Mouse (Mus musculus) left cerebral cortex, adult 9 months (tissue): ENCODE results near the gene Gm49320.
A peak's percentile ranks its signal among the peaks of the same experiment; 100 is the strongest.

Experiments
- DNase-seq, 2 experiments: peaks; one replicate each; pipeline ENCODE4 v3.0.0; 2022; ENCODE audit warnings: low spot score in 2 of 2

Gene Gm49320

DNA sequence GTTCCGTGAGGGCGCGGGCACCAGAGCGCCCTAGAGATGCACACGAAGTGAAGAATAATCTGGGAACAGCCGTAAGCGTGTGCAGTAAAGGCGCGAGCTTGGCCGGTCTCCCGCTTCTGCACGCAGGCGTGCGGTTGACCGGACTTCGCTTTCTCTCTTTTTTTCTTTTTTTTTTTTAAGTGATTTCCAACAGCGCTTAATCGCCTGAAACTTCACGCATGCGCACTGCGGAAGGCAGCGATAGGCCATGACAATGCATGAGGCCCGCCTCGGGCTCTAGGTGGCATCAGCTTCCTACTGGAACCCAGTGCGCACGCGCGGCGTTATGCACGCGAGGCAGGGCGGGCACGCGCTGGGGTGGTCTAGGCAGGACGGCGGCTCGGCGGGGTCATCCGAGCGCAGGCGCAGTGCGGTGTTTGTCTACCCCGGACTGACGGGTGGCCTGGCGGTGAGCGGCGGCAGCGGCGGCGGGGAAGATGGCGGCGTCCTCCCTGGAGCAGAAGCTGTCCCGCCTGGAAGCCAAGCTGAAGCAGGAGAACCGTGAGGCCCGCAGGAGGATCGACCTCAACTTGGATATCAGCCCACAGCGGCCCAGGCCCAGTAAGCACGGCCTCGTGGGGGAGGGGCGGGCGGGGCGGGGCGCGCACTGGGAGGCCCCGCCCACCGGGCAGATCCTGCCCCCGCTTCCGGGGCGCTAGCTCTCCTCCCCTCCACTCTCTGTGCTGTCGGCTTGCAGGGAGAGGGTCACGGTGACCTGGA is at the start of gene Gm49320, which contains the start of gene Map2k7:
TSS of gene Gm49320 (plus strand) at position 432 of the 759 bp plus-strand sequence.
TSS of gene Map2k7 (plus strand) at position 307 of the 759 bp plus-strand sequence.
- DNase-seq, result peak; percentile 99 to 100

DNA sequence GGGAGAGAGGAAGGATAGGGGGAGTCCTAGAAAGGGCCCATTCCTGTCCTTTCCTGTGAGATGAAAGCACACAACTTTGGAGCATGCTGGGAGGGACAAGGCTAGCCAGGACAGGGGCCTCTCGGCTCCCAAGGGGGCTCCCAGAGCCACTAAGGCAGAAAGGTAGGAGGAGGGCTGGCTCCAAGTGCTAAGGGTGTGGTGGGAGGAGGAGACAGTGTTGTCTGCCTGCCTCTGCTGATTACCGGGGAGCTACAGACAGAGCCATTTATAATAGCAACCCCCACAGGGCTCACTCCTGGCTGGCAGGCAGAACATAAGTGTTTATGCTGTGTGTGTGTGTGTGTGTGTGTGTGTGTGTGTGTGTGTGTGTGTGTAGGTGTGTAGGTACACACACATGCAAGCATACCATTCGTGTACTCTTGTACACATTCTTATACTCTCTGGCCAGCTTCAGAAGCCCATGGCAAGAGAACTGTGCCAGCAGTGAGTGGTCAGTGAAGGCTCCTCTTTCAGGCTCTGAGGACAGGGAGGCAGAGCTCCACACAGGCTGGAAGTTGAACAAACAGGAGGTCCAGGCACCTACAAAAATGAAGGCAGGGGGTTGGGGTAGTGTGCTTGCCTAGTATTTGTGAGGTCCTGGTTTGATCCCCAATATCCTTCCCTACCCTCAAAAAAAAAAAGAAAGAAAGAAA is 49.5 kb upstream of the Gm49320 start:
- DNase-seq, result no peak

DNA sequence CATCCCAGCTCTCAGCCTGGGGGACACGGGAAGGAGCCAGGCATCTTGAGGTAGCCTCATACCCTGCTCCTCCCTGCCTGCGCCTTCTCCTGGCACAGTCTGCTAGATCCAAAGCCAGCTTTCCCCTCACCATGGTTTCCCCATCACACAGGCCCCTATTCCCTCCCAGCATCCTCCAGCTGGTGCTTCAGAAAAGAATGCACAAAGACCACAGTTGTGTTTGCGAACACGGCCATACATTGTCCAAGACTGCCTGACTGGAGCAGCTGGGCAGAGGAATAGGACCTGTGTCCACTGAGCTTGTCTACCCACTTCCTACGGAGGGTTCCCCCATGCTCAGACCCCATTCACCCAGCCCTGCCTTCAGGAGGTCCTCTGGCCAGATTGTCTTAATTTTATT is 46.4 kb upstream of the Gm49320 start:
- DNase-seq, result peak in 1 of 2 experiments; percentile 63

DNA sequence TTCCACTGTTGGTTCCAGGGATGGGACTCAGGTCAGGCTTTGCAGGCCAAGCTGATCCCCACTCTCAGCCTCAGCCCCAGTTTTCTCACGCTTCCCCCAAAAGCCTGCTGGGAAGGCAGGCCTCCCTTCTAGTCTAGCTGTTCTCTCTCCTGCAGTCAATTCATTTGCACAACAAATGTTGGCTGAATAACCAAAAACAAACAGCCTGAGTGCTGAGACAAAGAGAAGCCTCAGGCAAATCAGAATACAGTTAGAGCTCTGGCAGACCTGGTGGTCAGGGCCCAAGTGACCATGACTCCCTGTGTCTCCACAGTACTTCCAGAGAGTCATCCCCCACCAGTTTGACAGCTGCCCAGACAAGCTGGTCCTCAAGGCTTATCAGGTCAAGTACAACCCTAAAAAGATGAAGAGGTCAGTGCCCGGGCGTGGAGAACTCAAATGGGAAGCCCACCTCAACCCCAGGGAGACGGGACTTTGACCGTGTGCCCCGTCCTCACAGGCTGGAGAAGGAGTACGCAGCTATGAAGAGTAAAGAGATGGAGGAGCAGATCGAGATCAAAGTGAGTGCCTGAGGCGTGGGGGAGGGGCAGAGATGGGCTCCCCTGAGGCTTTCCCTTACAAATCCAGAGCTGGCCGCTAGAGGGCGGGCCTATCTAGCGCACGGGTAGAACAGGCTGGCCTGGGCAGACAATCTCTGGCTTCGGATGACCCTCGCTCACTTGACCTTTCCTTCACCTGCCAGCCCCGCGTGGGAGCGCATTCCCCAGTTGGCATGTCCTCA is 45.7 kb upstream of the Gm49320 start:
- DNase-seq, result peak; percentile 73 to 94

DNA sequence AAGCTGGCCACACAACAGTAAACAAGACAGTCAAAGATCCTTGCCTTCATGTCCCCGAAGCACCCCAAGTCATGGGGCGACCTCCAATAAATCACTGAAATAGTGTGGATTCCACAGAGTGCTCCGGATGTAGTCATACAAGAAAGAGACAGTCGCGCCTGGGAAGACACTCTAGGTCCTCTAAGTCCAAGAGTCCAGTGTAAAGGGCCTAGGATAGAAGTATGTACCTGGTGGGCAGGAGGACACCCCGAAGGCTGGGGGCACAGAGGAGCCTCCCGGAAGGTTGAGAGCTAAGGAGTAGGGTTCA is 45.1 kb upstream of the Gm49320 start:
- no peak for DNase-seq

DNA sequence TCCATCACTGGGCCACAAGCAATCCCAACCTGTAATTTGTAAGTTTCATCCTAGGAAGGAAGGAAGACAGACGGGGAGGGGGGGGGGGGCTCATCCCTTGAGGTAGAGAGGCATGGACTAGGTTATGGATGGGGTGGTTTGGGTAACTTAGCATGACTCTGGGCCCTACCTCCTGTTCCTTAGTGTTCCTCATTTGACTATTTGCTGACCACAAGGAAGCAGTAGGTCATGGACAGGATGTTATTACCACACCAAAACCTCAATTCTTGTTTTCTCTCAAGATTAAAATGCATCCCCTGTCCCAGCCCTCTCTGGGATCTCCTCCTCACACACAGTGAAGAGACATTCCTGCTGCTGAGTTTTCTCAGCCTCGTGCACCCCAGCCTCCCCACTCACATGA is 37.3 kb upstream of the Gm49320 start:
- no peak for DNase-seq

DNA sequence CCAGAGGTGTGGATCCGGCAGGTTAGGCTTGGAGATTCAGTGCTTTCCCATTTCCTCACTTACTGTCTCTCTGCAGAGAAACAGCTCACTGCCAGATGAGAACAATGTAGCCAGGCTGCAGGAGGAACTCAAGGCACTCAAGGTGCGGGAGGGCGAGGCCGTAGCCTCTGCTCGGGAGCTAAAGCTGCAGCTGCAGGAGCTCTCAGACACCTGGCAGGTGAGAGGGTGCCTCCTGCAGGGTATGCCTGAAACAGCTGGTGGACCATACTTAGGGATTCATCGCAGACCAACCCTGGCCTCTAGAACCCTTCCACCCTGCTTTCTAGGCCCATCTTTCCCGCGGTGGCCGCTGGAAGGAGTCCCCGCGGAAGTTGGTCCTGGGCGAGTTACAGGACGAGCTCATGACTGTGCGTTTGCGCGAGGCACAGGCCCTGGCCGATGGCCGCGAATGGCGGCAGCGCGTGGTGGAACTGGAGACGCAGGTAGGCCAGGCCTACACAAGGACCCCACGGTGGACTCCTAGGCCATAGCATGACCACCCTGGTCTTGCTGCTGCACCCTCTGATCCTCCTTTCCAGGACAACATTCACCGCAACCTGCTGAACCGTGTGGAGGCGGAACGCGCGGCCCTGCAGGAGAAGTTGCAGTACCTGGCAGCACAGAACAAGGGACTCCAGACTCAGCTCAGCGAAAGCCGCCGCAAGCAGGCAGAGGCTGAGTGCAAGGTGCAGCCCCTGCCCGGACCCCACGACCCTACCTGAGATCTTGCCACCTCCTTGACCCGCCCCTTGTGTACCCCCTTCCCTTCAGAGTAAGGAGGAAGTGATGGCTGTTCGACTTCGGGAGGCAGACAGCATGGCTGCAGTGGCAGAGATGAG is 33.2 kb upstream of the Gm49320 start:
- no peak for DNase-seq

DNA sequence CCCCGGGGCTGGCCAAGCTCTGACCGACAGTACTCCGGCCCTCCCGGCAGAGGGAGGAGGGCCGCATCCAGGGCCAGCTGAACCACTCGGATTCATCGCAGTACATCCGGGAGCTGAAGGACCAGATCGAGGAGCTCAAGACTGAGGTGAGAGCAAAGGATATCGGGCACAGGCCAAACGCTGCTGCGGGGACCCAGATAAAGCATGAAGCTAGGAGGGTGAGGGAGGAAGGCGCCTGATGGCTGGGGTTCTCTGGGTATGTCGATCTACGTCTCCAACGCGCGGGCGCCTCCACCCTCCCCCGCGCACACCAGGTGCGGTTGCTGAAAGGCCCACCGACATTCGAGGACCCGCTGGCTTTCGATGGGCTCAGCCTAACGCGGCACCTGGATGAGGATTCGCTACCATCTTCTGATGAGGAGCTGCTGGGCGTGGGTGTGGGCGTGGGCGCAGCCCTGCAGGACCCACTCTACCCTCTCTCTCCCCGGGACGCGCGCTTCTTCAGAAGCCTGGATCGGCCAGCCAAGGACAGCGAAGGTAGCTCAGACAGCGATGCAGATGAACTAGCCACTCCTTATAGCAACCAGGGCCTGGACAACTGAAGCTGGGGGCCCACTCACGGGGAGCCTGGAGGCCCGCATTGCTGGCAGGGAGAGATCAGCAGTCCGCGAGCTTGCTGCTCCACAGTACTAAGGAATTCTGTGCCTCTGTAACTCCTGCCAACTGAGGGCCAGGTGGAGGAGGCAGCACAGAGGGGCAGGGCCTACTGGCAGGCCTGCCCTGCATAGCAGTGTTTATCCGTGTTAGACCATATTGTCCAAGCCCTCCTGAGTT is 32.3 kb upstream of the Gm49320 start:
- no peak for DNase-seq

DNA sequence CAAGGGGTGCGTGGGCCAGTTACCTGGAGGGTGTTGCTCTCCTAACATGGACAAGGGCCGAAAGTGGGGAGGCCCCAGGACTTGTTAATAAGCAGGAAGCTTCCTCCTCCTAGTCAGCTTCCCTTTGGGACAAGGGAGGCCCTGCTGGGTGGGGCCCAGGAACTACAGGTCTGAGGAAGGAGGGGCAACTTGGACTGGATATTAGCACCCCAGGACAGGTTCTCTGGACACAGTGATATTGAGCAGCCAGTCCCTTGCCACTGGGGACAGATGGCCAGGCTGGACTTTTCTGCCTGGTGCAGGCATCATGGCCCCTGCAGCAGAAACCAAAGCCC is 31.7 kb upstream of the Gm49320 start:
- no peak for DNase-seq

DNA sequence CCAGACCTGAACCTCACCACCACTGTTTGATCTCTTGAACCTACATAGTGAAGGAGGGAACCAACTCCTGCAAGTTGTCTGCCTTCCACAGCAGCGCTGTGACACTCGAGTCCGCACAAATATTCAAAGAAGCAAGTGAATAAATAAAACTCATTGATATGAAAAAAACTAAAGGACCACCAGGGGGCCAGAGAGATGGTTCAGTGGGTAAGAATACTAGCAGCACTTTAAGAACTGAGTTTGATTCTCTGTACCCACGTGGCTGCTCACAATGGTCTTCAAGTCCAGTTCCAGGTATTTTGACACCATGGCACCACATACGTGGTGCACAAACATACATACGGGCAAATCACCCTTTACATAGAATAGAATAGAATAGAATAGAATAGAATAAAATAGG is 27.6 kb upstream of the Gm49320 start:
- no peak for DNase-seq

DNA sequence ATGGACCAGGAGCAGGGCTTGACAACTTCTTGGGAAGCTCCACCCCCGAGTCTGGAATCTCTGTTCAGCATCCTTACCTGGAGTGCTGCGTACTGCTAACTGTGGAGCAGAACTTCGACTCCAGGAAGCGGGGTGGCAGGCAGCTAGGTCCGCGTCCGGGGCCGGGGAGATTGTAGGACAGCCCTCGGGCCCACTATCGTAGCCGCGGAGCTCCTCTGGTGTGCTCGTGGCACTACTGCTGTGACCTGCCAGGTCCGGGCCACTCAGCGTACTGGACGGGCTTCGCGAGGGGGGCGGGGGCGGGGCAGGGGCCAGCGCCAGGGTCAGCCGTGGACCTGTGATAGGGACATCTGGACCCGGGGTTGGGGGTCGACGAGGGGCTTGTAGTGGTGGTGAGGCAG is 25.9 kb upstream of the Gm49320 start:
- no peak for DNase-seq

DNA sequence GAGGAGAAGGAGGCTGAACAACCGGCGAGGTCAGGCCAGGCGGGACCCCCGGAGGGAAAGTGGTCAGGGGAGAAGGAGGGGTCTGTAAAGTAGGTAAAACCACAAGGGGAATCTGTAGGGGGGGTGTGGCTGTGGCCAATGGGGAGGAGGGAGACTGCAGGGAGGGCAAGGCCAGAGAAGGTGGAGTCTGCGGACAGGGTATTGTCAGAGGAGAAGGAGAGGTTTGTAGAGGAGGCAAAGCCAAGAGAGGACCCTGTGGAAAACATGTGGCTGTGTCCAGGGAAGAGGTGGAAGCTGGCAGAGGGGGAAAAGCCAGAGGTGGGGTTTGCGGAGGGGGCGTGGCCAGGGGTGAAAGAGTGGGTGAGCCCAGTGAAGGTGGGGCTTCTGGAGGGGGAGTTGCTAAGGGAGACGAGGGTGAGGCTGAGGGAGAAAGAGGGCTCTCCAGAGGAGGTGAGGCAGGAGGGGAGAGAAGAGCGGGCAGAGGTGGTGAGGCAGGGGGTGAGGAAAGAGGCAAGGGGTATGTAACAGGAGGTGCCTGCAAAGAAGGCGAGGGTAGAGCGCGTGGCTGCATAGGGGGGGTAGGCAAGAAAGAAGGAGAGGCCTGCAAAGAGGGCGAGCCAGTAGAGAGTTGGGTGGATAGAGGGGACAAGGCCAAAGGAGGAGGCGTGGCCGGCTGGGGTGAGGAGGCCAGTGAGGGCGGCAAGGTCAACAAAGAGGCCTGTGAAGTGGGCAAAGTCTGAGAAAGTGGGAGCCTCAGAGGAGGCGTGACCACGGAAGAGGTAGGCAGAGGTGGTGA is 25.3 kb upstream of the Gm49320 start:
- DNase-seq, result no peak

DNA sequence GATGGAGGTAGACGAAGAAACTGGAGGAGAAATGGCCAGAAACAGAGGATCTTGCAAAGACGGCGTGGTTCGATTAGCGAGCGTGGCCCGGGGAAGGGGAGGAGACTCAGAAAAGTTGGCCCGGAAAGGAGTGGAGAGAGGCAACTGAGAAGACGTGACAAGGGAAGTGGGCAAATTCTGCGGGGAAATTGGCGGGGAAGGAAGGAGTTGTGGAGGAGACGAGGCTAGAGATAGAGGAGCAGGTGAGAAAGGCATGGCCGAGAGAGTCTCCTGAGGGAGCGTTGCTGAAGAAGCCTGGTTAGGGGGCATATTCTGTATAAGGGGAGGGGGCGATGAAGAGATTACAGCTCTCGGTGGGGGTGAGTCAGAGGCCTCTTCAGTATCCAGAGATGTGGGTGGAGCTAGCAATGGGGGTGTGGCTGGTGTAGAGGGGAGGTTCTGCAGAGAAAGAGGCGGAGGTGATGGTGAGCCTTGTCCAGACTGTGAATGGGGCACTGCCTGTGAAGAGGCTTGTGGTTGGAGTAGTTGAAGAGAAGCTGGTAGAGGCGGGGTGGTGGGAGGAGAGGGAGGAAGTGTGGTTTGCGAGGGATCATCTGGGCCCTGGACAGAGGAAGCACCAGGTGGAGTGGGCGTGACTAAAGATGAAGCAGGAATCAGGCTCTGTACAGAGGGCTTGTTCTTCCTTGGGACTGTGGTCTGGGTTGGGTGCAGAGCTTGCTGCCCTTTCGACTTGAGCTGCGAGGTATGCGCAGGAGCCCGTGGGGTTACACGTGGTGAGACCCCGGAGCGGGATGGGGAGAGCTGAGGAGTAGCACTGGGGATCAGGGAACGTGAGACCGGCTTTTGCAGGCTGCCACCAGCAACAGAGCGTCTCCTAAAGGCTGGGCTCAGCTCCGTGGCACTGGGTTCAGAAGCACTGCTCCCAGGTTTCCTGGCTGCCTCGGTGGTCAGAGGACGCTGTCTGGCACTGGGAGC is 24.4 kb upstream of the Gm49320 start:
- DNase-seq, result no peak

DNA sequence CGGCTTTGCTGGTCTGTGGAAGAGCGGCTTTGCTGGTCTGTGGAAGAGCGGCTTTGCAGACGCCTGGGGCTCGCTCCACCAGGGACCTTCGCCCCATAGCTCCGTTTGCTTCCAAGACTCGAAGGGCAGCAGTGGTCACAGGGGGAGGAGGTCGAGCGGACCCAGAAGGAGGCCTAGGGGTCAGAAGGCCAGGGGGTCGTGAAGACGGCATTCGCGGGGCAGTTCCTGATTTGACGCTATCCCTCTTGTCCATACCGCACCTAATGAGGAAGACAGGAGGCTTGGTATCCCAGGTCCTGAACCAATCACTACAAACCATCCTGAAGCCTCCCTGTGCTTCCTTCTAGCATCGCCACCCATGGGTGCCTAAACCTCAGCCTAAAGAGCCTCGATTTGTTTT is 22.4 kb upstream of the Gm49320 start:
- no peak for DNase-seq

DNA sequence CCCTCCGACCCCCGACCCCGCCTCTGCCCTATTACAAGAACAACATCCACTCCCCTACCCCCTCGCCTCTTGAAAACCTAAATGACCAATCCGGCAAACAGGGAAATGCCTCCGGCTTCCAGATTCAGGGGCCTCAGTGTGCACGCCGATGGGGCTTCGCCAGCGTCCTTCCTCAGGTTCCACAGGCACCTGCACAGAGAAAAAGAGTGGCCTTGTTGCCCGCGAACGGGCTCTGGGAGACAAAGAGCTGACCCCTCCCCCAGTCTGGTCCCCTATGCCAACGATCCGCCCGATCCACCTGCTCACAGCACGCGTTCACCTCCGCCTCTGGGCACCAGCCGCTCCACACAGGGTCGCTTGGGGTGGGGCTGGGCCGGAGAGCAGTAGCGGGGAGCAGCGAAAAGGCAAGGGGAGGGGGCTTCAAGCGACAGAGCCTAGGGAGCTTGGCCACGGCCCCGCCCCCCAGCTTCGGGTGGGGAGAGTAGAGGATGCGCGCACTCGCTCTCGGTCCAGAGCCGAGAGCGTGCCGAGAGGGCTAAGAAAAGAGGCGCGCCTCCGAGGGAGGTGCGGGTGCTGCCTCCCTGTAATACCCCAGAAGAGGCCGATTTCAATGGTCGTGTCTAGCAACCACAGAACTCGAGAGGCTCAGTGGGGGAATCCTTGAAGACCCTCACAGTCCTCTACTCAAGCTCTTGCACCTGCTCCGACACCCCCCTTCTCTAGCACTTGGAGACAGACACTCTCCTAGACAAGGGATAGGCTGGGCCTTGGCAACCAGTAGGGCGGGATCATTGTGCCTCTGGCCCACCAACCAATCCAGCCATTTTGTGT is 21.7 kb upstream of the Gm49320 start, which contains the start of gene Prr36:
TSS of gene Prr36 (minus strand) at position 669 of the 831 bp plus-strand sequence.
- peak in 1 of 2 experiments; percentile 55 for DNase-seq

DNA sequence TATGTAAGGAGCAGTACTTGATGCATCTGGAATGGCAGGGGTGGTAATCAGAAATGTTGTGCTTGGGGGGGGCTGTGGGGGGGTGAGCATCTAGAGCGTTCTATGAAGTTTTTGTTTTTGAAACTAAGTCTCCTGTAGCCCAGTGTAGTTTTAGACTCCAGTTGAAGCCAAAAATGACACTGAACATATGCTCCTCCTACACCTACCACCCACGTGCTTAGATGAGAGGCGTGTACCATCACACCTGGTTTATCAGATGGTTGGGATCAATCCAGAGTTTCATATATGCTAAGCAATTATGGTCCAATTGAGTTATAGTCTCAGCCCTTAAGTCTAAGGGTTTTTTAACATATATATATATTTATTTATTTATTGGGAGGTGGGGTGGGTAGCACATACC is 19.0 kb upstream of the Gm49320 start:
- DNase-seq, result no peak

DNA sequence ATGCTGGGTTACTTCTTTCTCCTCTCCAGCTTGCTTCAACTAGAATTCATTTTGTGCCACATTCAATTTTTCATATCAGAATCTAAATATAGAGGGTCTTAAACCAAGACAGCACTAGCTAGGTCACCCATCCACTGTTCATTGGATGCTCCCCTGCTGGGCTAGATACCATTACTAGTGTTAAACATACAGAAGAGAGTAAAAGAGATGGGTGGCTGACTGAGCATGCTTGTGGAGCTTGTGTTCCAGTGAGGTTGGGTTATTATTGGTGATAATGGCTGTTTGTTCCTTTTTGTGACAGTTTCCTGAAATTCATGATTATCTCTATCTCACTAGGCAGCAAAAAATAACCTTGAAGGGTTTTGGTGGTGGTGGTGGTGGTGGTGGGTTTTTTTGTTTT is 16.6 kb upstream of the Gm49320 start:
- no peak for DNase-seq

DNA sequence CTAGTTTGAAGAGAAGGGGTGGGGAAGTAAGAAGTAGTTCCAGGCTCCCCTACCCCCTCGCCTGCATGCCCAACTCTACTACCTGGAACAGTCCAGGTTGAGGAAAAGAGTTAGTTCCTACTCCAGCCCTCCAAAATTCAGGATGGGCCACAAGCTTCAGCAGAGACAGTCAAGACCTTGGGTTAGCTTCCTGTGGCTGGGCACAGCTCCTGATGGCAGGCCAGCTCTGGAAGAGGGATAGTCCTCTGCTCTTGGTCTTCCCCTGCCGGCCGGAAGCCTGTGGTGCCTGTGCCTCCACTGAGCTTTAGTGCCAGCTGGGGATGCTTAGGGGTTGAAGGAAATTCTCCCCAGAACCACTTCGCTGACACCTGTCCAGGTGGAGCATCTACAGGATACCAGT is 12.3 kb upstream of the Gm49320 start:
- DNase-seq, result no peak
